13 mouse cellular contexts compared by ENCODE assay signal in the genomic region with DNA sequence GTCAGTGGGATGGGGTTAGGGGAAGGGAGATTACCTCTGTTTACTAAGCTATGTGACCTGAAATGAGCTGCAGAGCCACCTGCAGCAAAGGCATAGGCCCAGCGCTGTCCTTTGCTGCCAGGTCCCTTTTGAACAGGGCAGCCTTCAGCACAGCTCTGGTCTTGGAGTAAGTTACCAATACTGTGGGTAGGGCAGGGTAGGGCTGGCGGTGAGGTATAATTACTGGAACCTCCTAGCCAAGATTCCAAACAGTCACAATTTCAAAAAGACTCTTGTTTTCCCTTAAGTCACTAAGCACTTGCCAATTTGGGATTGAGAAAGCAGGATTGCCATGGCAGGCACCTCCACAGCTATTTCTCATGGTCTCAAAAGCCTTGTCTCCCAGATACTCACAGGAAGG.
"Had no signal": no experiment of that assay in that cellular context is flagged by ENCODE, and none has a peak within 500 bp of the region (broad histone marks: within the 10 kb centered on the region; RNA-seq: fewer than 3 reads in every experiment).

No protein-coding gene starts in this region.

- DNase-seq: kidney, postnatal 14 days; lung, embryonic 14.5 days; lung, postnatal 10 days; midbrain, embryonic 14.5 days; retina, postnatal 1 day; thymus, adult 18-20 months; thymus, postnatal 14 days had no signal

- H3K27me3 ChIP-seq: kidney, embryonic 15.5 days; limb, embryonic 15.5 days; neural tube, embryonic 12.5 days had no signal

- H3K36me3 ChIP-seq: kidney, embryonic 15.5 days; limb, embryonic 15.5 days; midbrain, embryonic 10.5 days; neural tube, embryonic 12.5 days had no signal

- H3K27ac ChIP-seq: kidney, embryonic 15.5 days; left cerebral cortex, adult 2 months; limb, embryonic 15.5 days; liver, embryonic 14.5 days; midbrain, embryonic 10.5 days; neural tube, embryonic 12.5 days had no signal

- H3K4me3 ChIP-seq: kidney, embryonic 15.5 days; left cerebral cortex, adult 2 months; limb, embryonic 15.5 days; midbrain, embryonic 10.5 days; neural tube, embryonic 12.5 days had no signal

- H3K9me3 ChIP-seq: kidney, embryonic 15.5 days; limb, embryonic 15.5 days; midbrain, embryonic 10.5 days; neural tube, embryonic 12.5 days had no signal

- H3K4me2 ChIP-seq: kidney, embryonic 15.5 days; limb, embryonic 15.5 days; lung, embryonic 14.5 days; neural tube, embryonic 12.5 days had no signal

- H3K9ac ChIP-seq: kidney, embryonic 15.5 days; limb, embryonic 15.5 days; liver, embryonic 14.5 days; lung, embryonic 14.5 days; neural tube, embryonic 12.5 days had no signal
